Mouse (Mus musculus): ENCODE data around the gene Gm45261.

Gene Gm45261

DNA sequence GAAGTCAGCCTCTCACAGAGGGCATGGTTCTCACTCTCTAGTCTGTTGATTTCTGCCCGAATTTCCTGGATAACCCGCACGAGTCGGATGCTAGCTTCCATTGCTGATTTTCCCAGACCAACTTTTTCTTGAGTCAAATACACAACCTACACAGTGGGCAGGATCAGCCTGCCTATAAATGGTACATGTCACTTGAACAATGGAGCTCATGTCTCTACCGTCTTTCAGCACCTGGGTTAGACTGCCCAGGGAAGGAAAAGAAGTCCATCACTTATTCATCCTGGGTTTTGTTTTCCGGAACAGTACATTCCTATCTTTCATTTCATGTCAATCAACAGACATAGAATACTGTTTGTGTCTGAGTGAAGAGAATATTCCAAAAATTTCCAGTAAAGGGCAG lies at the start of gene Gm45261:
TSS of gene Gm45261 (minus strand) at position 101 of the 400 bp plus-strand sequence.
- DNase-seq (ENCODE audit: low read depth in 1 of 2, low spot score in 2 of 2), result no peak

DNA sequence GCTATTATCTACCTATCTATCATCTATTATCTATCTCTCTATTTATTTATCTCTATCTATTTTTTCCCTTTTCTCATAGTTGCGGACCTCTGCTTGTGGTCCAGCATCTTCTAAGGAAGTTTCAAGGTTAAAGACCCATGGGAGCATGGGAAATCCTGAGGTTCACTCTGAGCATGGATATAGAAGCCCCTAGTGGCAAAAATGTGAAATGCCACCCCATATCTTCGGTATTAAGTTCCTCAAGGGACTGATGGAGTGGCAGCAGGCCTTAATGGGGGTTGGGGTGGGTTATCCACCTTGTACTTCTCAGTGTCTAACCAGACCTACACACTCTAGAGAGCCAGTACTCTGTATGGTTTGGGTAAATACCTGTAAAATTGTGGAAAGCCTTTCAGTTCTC lies 43.5 kb upstream of the Gm45261 start:
- DNase-seq (ENCODE audit: low read depth in 1 of 2, low spot score in 2 of 2), result no peak

- DNase-seq (ENCODE audit: low read depth in 1 of 2, low spot score in 2 of 2), result no peak
Observed at GRCm38 (mm10) chr1:80504081-80504480, 42.8 kb upstream of the Gm45261 start.

DNA sequence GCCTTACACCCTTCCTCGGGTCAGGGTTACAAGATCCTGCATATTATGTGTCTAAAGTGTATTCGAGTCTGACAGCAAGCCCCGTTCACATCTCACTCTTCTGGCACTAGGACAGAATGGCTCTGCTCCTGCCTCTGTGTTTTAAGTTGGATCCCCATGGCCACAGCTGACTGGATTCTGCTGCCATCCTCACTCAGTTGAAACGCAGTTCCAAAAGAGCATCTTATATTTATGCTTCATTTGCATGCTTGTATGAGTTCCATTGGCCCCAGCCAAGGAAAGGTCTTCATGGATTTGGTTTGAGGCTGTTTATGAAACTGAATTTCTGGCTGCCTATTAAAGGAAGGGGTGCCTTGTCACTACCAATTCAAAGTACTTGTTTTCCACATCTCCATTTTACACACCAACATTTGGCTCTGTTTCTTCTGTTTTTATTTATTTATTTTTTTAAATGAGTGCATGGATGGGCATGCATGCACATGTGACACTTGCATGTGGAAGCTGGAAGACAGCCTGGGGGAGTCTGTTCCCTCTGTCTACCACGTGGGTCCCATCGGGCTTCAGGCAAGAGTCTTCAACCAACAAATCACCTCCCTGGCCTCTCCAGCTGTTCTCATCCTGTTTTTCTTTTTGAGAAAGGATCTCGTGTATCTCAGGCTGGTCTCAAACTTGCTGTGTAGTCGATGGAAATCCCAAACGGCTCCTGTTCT lies 41.4 kb upstream of the Gm45261 start:
- DNase-seq (ENCODE audit: low read depth in 1 of 2, low spot score in 2 of 2), result no peak

GRCm38 (mm10) chr1:80499264-80499663 lies 38.0 kb upstream of the Gm45261 start:
- DNase-seq (ENCODE audit: low read depth in 1 of 2, low spot score in 2 of 2), result no peak

DNA sequence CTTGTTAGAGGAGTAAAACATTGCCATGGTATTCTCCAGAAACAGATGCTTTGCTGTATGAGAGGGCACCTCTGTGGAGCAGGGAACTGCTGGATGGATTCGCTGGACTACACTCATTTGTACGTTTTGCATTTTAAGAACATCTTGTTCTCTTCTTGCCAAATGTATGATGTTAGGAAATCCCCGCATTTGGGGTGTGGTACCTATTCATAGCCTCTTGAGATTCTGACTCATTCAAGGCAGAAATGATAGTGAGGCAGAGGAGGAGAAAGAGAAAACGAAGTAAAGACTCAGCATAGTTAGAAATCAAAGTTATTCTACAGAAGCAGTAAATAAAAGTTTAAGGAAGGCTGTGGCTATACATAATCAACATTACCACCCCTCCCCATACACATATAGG lies 35.1 kb upstream of the Gm45261 start:
- DNase-seq (ENCODE audit: low read depth in 1 of 2, low spot score in 2 of 2), result peak in 1 of 2 experiments; percentile 5

- no peak for DNase-seq (ENCODE audit: low read depth in 1 of 2, low spot score in 2 of 2)
Observed at GRCm38 (mm10) chr1:80483419-80483818, 22.2 kb upstream of the Gm45261 start.

DNA sequence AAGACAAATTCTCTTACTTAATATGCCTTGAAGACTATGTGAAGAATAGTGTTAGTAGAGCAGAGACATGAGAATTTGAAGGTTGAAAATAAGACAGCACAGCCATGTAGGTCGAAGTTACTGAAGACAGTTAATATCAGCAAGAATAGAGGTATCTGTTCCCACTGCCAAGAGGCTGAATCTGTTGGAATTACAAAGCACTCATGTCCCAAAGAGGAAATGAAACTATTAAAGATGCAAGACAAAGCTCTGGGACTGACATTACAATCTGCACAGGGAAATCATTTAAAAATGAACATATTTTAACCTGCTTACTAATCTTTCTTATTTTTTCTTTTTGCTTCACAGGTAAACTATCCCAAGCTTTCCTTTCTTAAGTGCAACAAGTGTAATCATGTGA lies 13.7 kb upstream of the Gm45261 start:
- no peak for DNase-seq (ENCODE audit: low read depth in 1 of 2, low spot score in 2 of 2)

GRCm38 (mm10) chr1:80472395-80472794 lies 11.1 kb upstream of the Gm45261 start:
- no peak for DNase-seq (ENCODE audit: low read depth in 1 of 2, low spot score in 2 of 2)

DNA sequence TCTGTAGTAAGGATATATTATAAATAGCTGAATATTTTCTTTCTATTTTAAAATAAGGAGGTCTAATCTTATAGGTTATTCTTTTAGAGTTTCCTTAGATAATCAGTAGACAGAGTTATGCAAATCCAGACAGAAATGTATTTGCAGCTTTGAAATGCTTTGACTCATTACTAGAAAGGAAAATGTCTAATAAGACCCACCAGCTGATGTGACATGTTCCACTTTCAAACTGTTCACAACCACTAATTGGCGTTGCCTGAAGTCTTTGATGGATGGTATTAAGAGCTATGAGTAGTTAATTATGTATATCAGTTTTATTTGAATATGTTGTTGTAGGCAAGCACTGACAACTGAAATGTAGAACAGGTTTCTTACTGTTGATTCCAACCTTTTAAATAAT lies 1.3 kb downstream of the Gm45261 start:
- no peak for DNase-seq (ENCODE audit: low read depth in 1 of 2, low spot score in 2 of 2)

DNA sequence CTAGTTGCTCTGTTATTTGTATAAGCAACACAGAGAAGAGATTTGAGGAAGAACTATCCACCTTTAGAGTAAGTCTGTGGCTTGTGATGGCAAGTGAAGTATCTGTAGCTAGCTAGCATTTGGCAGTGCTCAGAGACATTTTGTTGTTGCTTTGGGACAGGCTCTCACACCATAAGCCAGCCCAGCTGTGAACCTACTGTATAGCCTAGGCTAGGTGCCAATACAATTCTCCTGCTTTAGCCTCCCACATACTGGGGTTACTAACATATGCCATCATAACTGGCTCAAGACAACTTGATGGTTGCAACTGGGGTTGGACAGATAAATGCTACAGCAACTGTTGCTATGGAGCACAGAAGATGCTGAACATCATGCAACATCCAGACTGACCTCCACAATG lies 1.8 kb downstream of the Gm45261 start:
- no peak for DNase-seq (ENCODE audit: low read depth in 1 of 2, low spot score in 2 of 2)

GRCm38 (mm10) chr1:80453971-80454370 lies 7.3 kb downstream of the Gm45261 start:
- DNase-seq (ENCODE audit: low read depth in 1 of 2, low spot score in 2 of 2), result peak; percentile 8 to 46

DNA sequence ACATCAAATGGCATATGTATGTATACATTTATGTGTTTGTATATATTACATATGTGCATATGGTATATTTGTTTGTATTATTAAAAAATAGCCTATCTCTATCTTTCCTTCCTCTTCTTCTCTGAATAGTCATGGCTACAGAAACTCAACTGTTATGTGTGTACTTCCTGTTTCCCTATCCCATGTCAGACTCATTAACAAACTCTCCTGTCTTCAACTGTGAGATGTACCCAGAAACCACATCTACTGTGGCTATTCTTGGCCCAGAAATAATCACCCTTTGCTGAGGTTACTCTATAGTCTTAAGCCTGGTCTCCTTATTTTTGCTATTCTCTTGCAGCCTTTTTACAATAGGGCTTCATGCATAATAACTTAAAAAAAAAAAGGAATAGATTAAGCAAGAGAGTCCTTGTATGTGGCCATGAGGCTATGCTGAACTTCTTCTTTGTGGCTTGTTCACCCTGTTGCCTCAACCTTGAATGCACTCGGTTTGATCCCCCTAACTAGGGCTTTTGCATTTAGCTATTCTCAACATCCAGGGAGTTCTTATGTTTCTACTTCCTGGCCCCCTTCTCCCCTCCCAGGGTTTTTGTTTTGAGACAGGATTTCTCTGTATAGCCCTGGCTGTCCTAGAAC lies 9.2 kb downstream of the Gm45261 start:
- DNase-seq (ENCODE audit: low read depth in 1 of 2, low spot score in 2 of 2), result peak; percentile 6 to 12

DNA sequence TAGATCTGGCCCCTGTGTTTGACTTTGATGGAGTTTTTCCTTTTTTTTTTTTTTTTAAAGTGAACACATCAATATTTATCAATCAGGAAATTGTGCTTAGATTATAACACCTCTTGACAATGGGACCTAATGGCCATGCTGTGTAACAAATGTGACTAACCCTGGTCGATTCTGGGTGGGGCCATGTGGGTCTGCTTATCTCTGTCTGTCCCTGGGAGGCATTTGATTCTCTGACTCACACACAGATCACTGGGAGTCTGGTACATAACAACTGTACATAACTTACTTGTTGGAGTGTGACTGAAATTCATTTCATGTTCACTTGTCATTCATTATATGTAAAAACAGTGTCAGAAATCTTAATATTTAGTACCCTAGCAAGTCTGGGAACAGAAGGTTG lies 13.7 kb downstream of the Gm45261 start:
- no peak for DNase-seq (ENCODE audit: low read depth in 1 of 2, low spot score in 2 of 2)

DNA sequence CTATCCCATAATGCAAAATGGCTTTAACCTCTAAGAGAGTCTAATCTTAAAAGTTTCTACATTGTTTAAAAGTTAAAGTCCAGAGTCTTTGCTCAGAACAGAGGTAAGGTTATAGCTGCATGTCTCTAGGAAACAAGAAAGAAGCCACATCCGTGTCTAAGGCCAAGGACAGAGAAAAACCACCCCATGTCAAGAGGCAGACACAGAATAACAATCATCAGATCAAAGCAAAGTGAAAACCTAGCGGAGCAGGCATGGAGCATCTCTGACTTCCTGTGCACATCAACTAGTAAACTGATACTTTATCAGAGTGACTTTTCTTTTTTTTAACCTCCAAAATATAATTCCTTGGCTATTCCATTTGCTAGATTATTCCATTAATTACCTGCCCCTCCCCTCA lies 20.3 kb downstream of the Gm45261 start:
- DNase-seq (ENCODE audit: low read depth in 1 of 2, low spot score in 2 of 2), result no peak

DNA sequence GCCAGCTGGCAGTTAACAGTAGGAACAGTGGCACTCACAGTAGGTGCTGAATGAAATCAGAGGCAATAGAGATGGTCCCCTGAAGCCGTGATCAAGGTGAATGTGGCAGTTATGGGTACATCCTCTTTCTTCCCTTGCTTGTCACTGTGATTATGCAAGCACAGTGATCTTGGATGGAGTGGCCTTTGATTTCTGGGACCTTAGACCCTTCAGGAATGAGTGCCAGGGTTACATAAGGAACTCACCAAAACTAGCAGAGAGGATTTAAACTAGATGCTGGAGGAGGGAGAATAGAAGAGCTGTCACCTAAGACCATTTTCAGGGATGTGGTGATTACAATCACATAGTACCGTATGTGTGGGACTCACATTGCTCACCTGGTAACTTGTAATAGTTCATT lies 22.7 kb downstream of the Gm45261 start:
- DNase-seq (ENCODE audit: low read depth in 1 of 2, low spot score in 2 of 2), result no peak

GRCm38 (mm10) chr1:80427946-80428345 lies 33.3 kb downstream of the Gm45261 start:
- DNase-seq (ENCODE audit: low read depth in 1 of 2, low spot score in 2 of 2), result no peak

DNA sequence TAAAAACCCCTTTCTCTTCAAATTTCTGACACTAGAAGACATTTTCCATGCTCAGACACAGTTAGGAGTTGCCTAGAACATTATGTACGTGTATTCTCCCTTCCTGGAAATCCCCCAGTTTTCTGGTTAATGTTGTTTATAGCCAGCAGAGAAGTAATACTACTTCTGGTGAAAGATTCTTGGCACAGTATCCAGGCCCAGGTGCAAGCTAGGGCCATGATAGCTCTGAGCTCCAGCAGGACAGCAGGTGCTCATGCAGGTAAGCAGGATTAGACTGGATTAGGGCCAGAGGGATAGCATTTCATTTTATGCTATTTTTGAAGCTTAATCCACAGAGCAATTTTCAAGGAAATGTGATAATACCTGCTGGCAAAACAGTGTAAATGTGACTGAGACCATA lies 33.8 kb downstream of the Gm45261 start:
- no peak for DNase-seq (ENCODE audit: low read depth in 1 of 2, low spot score in 2 of 2)

DNA sequence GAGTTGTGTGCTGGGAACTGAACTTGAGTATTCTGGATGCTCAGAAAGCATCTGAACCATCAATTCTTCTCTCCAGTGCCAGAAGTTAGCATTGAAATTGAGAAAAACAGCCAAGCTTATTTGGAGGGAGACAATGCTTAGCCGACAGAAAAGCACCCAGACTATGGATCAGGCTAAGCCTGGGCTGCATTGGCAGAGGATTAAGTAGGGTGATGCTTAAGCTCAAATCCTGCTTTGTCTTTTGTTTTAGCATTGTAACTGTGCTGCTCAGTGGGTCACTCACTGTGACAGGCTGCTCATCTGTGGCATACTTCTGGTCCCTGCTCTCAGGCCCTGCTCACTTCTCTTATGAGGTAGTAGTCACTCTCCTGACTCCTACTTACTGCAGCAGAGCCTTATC lies 36.6 kb downstream of the Gm45261 start:
- no peak for DNase-seq (ENCODE audit: low read depth in 1 of 2, low spot score in 2 of 2)

DNA sequence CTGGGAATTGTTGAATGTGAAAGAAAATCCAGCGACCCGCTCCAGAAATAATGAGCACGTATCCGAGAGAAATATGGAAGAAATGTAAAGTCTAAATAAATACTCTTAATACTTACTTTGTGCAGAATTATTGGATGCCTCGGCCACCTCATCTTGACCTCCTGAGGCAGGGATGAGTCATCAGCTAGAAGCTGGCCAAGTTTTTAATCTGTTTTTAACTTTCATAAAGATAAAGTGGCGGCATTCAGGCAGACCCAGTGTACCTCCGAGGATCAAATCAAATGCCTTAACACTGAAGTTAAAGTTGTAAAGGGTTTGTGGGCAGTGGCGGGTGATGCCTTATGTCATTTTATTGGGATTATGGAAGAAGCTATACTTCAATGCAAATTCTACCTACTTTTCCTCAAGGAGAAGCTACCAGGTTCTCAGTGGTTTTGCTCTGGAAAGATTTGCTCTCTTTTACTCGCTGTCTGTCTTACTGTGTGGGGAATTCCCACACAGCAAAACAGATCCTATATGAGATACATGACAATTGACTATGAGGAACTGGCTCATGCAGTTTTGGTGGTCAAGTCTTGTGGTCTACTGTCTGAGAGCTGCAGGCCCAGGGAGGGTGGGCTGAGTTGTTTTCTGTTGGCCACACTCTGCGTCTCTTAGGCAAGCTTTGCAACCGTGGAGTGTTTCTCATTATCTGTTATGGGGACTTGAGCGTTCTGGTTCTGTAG lies 42.8 kb downstream of the Gm45261 start:
- no peak for DNase-seq (ENCODE audit: low read depth in 1 of 2, low spot score in 2 of 2)

DNA sequence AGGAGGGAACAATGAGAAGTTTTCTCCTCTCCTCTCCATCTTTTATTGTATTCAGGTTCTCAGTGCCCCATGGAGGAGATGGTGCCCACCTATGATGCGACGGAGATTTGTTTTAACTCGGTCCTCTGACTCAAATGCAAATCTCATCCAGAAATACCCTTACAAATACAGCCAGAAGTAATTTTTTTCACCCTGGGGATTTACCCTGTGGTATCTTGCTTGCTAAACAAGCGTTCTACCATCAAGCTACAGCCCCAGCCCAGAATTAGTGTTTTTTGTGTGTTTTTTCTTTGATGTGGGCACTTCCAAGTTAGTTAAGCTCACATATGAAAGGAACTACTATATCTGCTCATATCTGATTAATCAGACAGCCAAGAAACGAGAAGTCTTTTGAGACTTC lies 44.9 kb downstream of the Gm45261 start:
- no peak for DNase-seq (ENCODE audit: low read depth in 1 of 2, low spot score in 2 of 2)

DNA sequence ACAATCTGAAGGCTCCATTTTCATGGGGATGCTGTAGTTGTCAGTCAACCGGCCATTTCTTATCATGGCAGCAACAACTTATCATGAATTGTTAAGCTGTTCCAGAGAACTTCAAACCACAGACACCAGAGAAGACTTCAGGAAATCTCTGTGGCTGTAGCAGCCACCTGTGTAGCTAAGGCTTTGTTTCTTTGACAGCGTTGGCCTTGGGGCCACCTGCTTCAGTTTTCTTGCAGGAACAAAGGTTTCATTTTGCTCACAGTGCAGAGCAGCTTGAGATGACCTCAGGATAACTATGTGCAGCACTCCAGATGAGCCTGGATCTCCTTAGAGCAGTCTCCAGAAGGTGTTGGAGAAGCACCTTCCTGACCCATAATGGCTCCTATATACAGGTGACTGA lies 48.7 kb downstream of the Gm45261 start:
- DNase-seq (ENCODE audit: low read depth in 1 of 2, low spot score in 2 of 2), result no peak

Measured in monocyte, adult 2 months (primary cell).